Mouse (Mus musculus) stomach, embryonic 14.5 days (tissue): ENCODE results near the gene Kat5. TPM values are rescaled to one million over a fixed set of nuclear protein-coding genes. Genes with fewer than 3 reads are reported as not detected.

Source experiments
- ATAC-seq: fragments of 200-750 bp; cut with Nextera tagmentation; 2 replicates; pipeline ENCODE4 v1.8.0; 2017; ENCODE audit warnings: low read depth, moderate TSS enrichment; ENCODE audit not compliant: insufficient number of reproducible peaks, insufficient read depth, low FRiP score
- H3K27ac ChIP-seq: fragments of 300-500 bp; sonication (generic); 2 replicates; pipeline ENCODE4 v1.5.1; 2014; ENCODE audit warnings: mild to moderate bottlenecking, low read length, moderate library complexity, mixed read lengths
- H3K27me3 ChIP-seq: fragments of 300-500 bp; sonication (generic); 2 replicates; pipeline ENCODE4 v1.6.1; 2014; ENCODE audit warnings: low read length, control low read depth, mixed read lengths; ENCODE audit not compliant: control insufficient read depth, insufficient read depth
- H3K36me3 ChIP-seq: fragments of 300-500 bp; sonication (generic); 2 replicates; pipeline ENCODE4 v1.6.1; 2014; ENCODE audit warnings: mild to moderate bottlenecking, control low read depth, low read length, moderate library complexity, mixed read lengths; ENCODE audit not compliant: control insufficient read depth, insufficient read depth
- H3K4me1 ChIP-seq: fragments of 300-500 bp; sonication (generic); 2 replicates; pipeline ENCODE4 v1.6.1; 2014; ENCODE audit warnings: low read length, control low read depth, mixed read lengths; ENCODE audit not compliant: control insufficient read depth, insufficient read depth
- H3K4me2 ChIP-seq: fragments of 300-500 bp; sonication (generic); replicated peaks from 2 replicates; pipeline ENCODE4 v1.6.1; 2014; ENCODE audit warnings: low read depth, low read length, control low read depth
- H3K4me3 ChIP-seq: fragments of 300-500 bp; sonication (generic); 2 replicates; pipeline ENCODE4 v1.5.1; 2014; ENCODE audit warnings: low read depth, low read length, control low read depth
- H3K9ac ChIP-seq: fragments of 300-500 bp; sonication (generic); replicated peaks from 2 replicates; pipeline ENCODE4 v1.6.1; 2014; ENCODE audit warnings: low read depth, mild to moderate bottlenecking, control low read depth, low read length, moderate library complexity, mixed read lengths
- H3K9me3 ChIP-seq: fragments of 300-500 bp; sonication (generic); 2 replicates; pipeline ENCODE4 v1.6.1; 2016; ENCODE audit warnings: low read depth, low read length, control low read depth; ENCODE audit not compliant: control insufficient read depth
- WGBS: fragments of 180-500 bp; shearing (Covaris S2); extraction: QIAGEN DNeasy Blood & Tissue Kit; methylation state at CpG from one replicate; pipeline ENCODE4 v1.1.7; 2014; 5-methylcytosine and 5-hydroxymethylcytosine counted together
- polyA plus RNA-seq: library from polyadenylated mRNA; unstranded; fragments of >200 nt; fragmentation: Nextera tagmentation; extraction: Ambion mirVana; gene quantifications from 2 replicates; pipeline ENCODE4 v1.2.1, GENCODE M21; 2014

Kat5 gene
- polyA plus RNA-seq, 1 experiment from 2014 or later: 30.5 TPM

GRCm38 (mm10) chr19:5566316-5566715, 43.7 kb downstream of the Kat5 start:
- Histone ChIP-seq H3K4me2 (0 out of 2 replicates have a peak overlapping the region, but pooled peaks have one; percentile 91), H3K9me3 (no peaks in the 10 kb centered on the region), H3K36me3 (no peaks in the 10 kb centered on the region; the same call in 1 of the 2 replicates), H3K27ac (peak overlapping the region; percentile 88; the same call in 1 of the 2 replicates), H3K27me3 (peaks cover 7% of the 10 kb centered on the region; the same call in 1 of the 2 replicates), H3K9ac (no peak overlapping the region), H3K4me1 (0 out of 2 replicates have a peak, but pooled peaks cover 12% of the 10 kb centered on the region), H3K4me3 (peak overlapping the region; percentile 73; the same call in 1 of the 2 replicates)
- 61% methylated on average over 5 of the region's 5 CpGs for WGBS
- no peak for ATAC-seq

GRCm38 (mm10) chr19:5562776-5563175, 47.3 kb downstream of the Kat5 start:
- no peaks in the 10 kb centered on the region for H3K9me3 ChIP-seq
- ATAC-seq: no peak
- WGBS: 86% methylated on average over 10 of the region's 10 CpGs
- no peak overlapping the region for H3K4me2 ChIP-seq
- no peaks in the 10 kb centered on the region for H3K36me3 ChIP-seq
- peaks cover 15% of the 10 kb centered on the region; the same call in 1 of the 2 replicates for H3K4me1 ChIP-seq
- H3K27me3 ChIP-seq: peaks cover 31% of the 10 kb centered on the region
- no peak overlapping the region for H3K27ac ChIP-seq
- H3K9ac ChIP-seq: no peak overlapping the region
- H3K4me3 ChIP-seq: no peak overlapping the region

- Histone ChIP-seq H3K9ac (no peak overlapping the region), H3K4me2 (no peak overlapping the region), H3K36me3 (no peaks in the 10 kb centered on the region), H3K27me3 (peaks cover 31% of the 10 kb centered on the region), H3K4me1 (peaks cover 13% of the 10 kb centered on the region; the same call in 1 of the 2 replicates), H3K27ac (peak overlapping the region; percentile 86), H3K9me3 (no peaks in the 10 kb centered on the region), H3K4me3 (no peak overlapping the region)
- WGBS: 48% methylated on average over 3 of the region's 3 CpGs
- no peak for ATAC-seq
Measured at GRCm38 (mm10) chr19:5561886-5562285, 48.2 kb downstream of the Kat5 start.

GRCm38 (mm10) chr19:5561252-5561790, 48.7 kb downstream of the Kat5 start:
- H3K27me3 ChIP-seq: peaks cover 31% of the 10 kb centered on the region
- no peak overlapping the region; the same call in 1 of the 2 replicates for H3K9ac ChIP-seq
- peak overlapping the region; percentile 86 for H3K27ac ChIP-seq
- no peaks in the 10 kb centered on the region for H3K9me3 ChIP-seq
- no peak for ATAC-seq
- H3K4me2 ChIP-seq: peak overlapping the region; percentile 61
- 18% methylated on average over 10 of the region's 10 CpGs for WGBS
- H3K4me1 ChIP-seq: peaks cover 8% of the 10 kb centered on the region; the same call in 1 of the 2 replicates
- H3K36me3 ChIP-seq: no peaks in the 10 kb centered on the region
- H3K4me3 ChIP-seq: peak overlapping the region; percentile 43

GRCm38 (mm10) chr19:5560457-5561041, 49.5 kb downstream of the Kat5 start, which contains the start of gene Ovol1:
TSS of gene Ovol1 (minus strand) at chr19:5560646.
- no peaks in the 10 kb centered on the region for H3K9me3 ChIP-seq
- H3K9ac ChIP-seq: peak within 1 kb of the TSS; percentile 42
- H3K4me3 ChIP-seq: peak within 1 kb of the TSS; percentile 43
- peak within 1 kb of the TSS; percentile 61 for H3K4me2 ChIP-seq
- no peaks in the 10 kb centered on the region for H3K36me3 ChIP-seq
- WGBS: under 1% methylated on average over 55 of the region's 57 CpGs
- H3K27me3 ChIP-seq: peaks cover 35% of the 10 kb centered on the region
- ATAC-seq: peak; percentile 90
- H3K27ac ChIP-seq: peak within 1 kb of the TSS; percentile 86
- peaks cover 8% of the 10 kb centered on the region; the same call in 1 of the 2 replicates for H3K4me1 ChIP-seq

- Histone ChIP-seq H3K4me2 (peak overlapping the region; percentile 61), H3K4me3 (peak overlapping the region; percentile 43), H3K27me3 (peaks cover 35% of the 10 kb centered on the region), H3K36me3 (no peaks in the 10 kb centered on the region), H3K9ac (peak overlapping the region; percentile 42), H3K27ac (peak overlapping the region; percentile 75), H3K9me3 (no peaks in the 10 kb centered on the region), H3K4me1 (peaks cover 8% of the 10 kb centered on the region; the same call in 1 of the 2 replicates)
- no peak; the same call in 1 of the 2 replicates for ATAC-seq
- 1% methylated on average over 69 of the region's 69 CpGs for WGBS
Measured at GRCm38 (mm10) chr19:5559631-5560456, 50.2 kb downstream of the Kat5 start.

- no peak overlapping the region for H3K9ac ChIP-seq
- no peaks in the 10 kb centered on the region for H3K36me3 ChIP-seq
- no peaks in the 10 kb centered on the region for H3K9me3 ChIP-seq
- whole genome bisulfite sequencing: 21% methylated on average over 7 of the region's 8 CpGs
- H3K4me1 ChIP-seq: peaks cover 8% of the 10 kb centered on the region; the same call in 1 of the 2 replicates
- peak overlapping the region; percentile 43 for H3K4me3 ChIP-seq
- ATAC-seq: no peak
- H3K4me2 ChIP-seq: peak overlapping the region; percentile 61
- H3K27me3 ChIP-seq: peaks cover 35% of the 10 kb centered on the region
- no peak overlapping the region; the same call in 1 of the 2 replicates for H3K27ac ChIP-seq
Measured at GRCm38 (mm10) chr19:5559229-5559628, 50.8 kb downstream of the Kat5 start.

- H3K36me3 ChIP-seq: no peaks in the 10 kb centered on the region
- peaks cover 35% of the 10 kb centered on the region for H3K27me3 ChIP-seq
- H3K9me3 ChIP-seq: no peaks in the 10 kb centered on the region
- H3K4me3 ChIP-seq: peak overlapping the region; percentile 43; the same call in 1 of the 2 replicates
- no peak for ATAC-seq
- H3K4me1 ChIP-seq: peaks cover 8% of the 10 kb centered on the region; the same call in 1 of the 2 replicates
- 56% methylated on average over 8 of the region's 8 CpGs for WGBS
- H3K27ac ChIP-seq: no peak overlapping the region
- H3K4me2 ChIP-seq: peak overlapping the region; percentile 61
- no peak overlapping the region for H3K9ac ChIP-seq
Measured at GRCm38 (mm10) chr19:5558770-5559169, 51.3 kb downstream of the Kat5 start.
